Mouse (Mus musculus): ENCODE measurements around the gene Dusp21. TPM values are rescaled to one million over a fixed set of nuclear protein-coding genes. Genes with fewer than 3 reads are reported as not detected.

The Dusp21 gene
- polyA plus RNA-seq (2014; fragmentation: Nextera tagmentation; extraction: Ambion mirVana), result not detected in 2 replicates

DNA sequence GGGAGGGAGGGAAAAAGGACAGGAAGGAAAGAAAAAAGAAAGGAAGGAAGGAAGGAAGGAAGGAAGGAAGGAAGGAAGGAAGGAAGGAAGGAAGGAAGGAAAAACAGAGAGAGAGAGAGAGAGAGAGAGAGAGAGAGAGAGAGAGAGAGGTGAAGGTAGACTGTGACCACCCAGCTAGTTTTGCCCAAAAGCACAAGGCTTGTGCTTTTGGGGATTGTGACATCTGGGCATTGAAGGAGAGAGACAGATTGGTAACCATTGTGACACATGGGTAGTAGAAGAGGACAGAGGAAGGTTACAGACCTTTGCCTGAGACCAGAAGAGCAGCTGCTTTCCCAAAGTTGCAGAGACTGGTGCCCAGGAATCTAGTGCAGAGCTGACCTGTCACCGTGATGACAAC lies at the start of gene Dusp21:
TSS of gene Dusp21 (plus strand) at position 301 of the 400 bp plus-strand sequence.
- WGBS, result 100% methylated on average over 1 of the region's 1 CpGs
- H3K4me2 ChIP-seq (ENCODE audit: low read depth, low read length), result no peak within 1 kb of the TSS
- no peak within 1 kb of the TSS for H3K4me3 ChIP-seq (ENCODE audit: low read depth, low read length)
- no peaks in the 10 kb centered on the region for H3K36me3 ChIP-seq (ENCODE audit: control insufficient read depth, insufficient read depth, low read length)
- no peak within 1 kb of the TSS for H3K27ac ChIP-seq (ENCODE audit: low read depth, low read length)
- no peaks in the 10 kb centered on the region for H3K27me3 ChIP-seq (ENCODE audit: control insufficient read depth, insufficient read depth, low read length)
- no peak for ATAC-seq (ENCODE audit: low read depth)
- no peak within 1 kb of the TSS for H3K9ac ChIP-seq (replicated peaks; ENCODE audit: low read depth, low read length)
- H3K9me3 ChIP-seq (ENCODE audit: control insufficient read depth, low read length), result no peaks in the 10 kb centered on the region
- H3K4me1 ChIP-seq (ENCODE audit: control insufficient read depth, insufficient read depth, low read length), result no peaks in the 10 kb centered on the region

DNA sequence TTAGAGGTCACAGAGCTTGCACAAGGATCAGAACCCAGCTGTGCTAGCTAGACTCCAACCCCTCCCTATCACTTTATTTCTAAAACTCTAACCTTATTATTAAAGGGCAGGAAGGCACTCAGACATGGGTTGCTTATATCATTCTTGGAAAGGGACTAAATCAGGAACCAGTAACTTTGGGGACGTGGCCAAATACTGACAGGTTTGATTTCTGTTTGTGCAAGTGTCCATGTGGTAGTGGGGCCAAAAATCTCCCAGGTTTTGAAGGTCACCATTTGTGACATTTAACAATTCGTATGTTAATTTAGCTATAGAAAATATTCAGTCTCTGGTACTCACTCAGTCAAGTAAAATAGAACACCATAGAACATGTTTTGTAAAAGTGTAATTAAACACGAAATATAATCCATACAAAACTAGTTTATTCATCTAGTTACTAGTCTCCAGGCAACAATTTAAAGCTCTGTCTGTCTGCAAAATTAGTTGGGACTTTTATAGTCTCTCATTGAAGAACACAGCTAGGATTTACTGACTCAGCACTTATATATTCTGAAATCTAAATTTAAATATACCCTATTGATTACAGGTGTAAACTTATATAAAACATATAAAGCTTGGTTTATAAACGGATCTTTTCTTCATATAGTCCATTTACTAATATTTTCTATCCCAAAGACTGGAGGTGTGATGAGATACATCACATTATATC lies 15.2 kb downstream of the Dusp21 start:
- Histone ChIP-seq H3K27me3 (ENCODE audit: control insufficient read depth, insufficient read depth, low read length) (no peaks in the 10 kb centered on the region), H3K36me3 (ENCODE audit: control insufficient read depth, insufficient read depth, low read length) (no peaks in the 10 kb centered on the region), H3K27ac (ENCODE audit: low read depth, low read length) (no peak overlapping the region), H3K4me2 (ENCODE audit: low read depth, low read length) (peak overlapping the region; percentile 59; the same call in 1 of the 2 replicates), H3K9ac (replicated peaks; ENCODE audit: low read depth, low read length) (peak overlapping the region; percentile 72; the same call in 1 of the 2 replicates), H3K4me1 (ENCODE audit: control insufficient read depth, insufficient read depth, low read length) (no peaks in the 10 kb centered on the region), H3K9me3 (ENCODE audit: control insufficient read depth, low read length) (no peaks in the 10 kb centered on the region), H3K4me3 (ENCODE audit: low read depth, low read length) (no peak overlapping the region)
- WGBS, result 48% methylated on average over 4 of the region's 4 CpGs
- ATAC-seq (ENCODE audit: low read depth), result no peak

DNA sequence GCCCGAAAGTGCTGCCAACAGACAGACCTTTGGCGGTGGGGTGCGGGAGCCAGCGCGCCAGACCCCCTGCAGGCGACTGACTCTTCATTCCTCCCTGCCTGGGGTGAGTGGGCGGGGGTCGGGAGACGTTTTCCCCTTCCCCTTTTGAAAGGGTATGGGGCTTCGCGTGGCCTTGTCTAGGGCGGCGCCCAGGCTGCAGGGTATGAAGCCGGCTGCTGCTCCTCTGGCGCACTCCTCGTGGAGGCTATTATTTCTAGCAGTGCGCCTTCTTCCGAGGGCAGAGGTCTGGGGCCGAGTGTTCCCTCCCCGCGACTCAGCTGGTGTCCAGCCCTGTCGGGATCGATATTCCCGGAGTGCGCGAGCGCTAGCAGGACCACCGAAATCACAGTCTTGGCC lies 16.1 kb downstream of the Dusp21 start:
- Histone ChIP-seq H3K9me3 (ENCODE audit: control insufficient read depth, low read length) (no peaks in the 10 kb centered on the region), H3K9ac (replicated peaks; ENCODE audit: low read depth, low read length) (peak overlapping the region; percentile 72), H3K4me3 (ENCODE audit: low read depth, low read length) (peak overlapping the region; percentile 78), H3K27me3 (ENCODE audit: control insufficient read depth, insufficient read depth, low read length) (no peaks in the 10 kb centered on the region), H3K27ac (ENCODE audit: low read depth, low read length) (peak overlapping the region; percentile 94), H3K36me3 (ENCODE audit: control insufficient read depth, insufficient read depth, low read length) (no peaks in the 10 kb centered on the region), H3K4me1 (ENCODE audit: control insufficient read depth, insufficient read depth, low read length) (no peaks in the 10 kb centered on the region), H3K4me2 (ENCODE audit: low read depth, low read length) (peak overlapping the region; percentile 59)
- WGBS, result under 1% methylated on average over 24 of the region's 28 CpGs
- peak; percentile 76 for ATAC-seq (ENCODE audit: low read depth)

DNA sequence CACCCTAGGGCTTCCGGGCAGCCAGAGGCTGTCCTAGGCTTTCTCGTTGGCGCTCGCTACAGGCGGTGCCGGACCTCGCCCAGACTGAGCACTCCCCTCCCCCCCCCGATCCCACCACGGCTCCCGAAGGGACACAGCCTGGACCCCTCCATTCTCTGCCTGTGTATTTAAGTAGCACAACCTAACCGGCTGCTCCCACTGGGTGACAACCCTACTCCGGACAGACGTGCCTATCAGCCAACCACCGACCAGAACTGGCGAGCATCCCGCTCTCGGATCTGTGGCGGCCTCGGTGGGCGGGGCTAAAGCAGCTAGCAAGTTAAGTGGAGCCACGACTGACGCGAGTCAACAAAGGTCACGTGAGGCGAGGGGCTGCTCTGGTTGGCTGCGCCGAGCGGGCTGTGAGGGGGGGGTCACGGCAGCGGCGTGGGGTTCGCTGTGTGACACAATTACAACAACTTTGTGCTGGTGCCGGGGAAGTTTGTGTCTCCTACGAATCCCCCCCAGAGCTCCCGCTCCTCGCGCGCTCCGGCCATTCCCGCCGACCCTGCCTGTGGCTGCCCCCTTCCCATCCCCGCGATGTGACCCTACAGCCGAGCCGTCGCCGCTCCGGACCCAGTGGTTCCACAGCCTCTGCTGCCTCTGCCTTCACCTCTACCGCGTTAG lies 16.7 kb downstream of the Dusp21 start, which contains the start of gene Kdm6a:
TSS of gene Kdm6a (plus strand) at position 384 of the 666 bp plus-strand sequence.
- H3K9me3 ChIP-seq (ENCODE audit: control insufficient read depth, low read length), result no peaks in the 10 kb centered on the region
- under 1% methylated on average over 40 of the region's 50 CpGs for WGBS
- ATAC-seq (ENCODE audit: low read depth), result peak; percentile 99

DNA sequence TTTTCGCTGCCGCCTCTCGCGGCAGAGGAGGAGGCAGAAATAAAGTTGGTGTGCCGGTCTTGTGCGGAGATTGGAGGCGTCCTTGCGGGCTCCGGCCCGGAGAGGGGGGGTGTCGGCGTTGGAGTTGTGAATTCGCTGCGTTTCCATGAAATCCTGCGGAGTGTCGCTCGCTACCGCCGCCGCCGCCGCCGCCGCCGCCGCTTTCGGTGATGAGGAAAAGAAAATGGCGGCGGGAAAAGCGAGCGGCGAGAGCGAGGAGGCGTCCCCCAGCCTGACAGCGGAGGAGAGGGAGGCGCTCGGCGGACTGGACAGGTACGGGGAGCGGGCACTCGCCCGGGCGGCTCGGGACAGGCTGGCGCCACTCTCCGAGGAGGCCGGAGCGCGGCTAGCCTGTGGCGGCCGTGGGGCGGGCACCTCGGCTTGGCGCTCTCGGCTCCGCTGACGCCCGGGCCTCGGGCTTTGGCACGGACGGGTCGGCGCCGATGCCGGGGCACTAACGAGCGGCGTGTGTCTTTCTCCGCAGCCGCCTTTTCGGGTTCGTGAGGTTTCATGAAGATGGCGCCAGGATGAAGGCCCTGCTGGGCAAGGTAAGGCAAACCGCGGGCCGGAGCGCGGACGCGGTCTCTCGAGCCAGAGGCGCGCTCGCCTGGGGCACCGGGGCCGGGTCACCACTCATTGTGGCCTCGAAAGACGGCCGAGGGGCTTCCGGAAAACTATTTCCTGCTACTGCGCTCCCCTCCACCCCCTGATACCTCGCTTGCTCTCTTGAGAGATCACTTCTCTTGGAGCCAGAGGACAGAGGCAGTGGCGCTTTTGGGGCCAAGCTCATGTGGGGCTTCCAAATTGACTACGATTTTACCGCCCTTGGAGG lies 17.4 kb downstream of the Dusp21 start:
- Histone ChIP-seq H3K4me1 (ENCODE audit: control insufficient read depth, insufficient read depth, low read length) (no peaks in the 10 kb centered on the region), H3K36me3 (ENCODE audit: control insufficient read depth, insufficient read depth, low read length) (no peaks in the 10 kb centered on the region), H3K27ac (ENCODE audit: low read depth, low read length) (peak overlapping the region; percentile 97), H3K9ac (replicated peaks; ENCODE audit: low read depth, low read length) (peak overlapping the region; percentile 89), H3K27me3 (ENCODE audit: control insufficient read depth, insufficient read depth, low read length) (no peaks in the 10 kb centered on the region), H3K4me3 (ENCODE audit: low read depth, low read length) (peak overlapping the region; percentile 78), H3K9me3 (ENCODE audit: control insufficient read depth, low read length) (no peaks in the 10 kb centered on the region), H3K4me2 (ENCODE audit: low read depth, low read length) (peak overlapping the region; percentile 52)
- peak; percentile 34 for ATAC-seq (ENCODE audit: low read depth)
- WGBS, result 0% methylated on average over 62 of the region's 95 CpGs

More for the DNA sequence above, 16.7 kb downstream of the Dusp21 start, which contains the start of gene Kdm6a:
- Histone ChIP-seq H3K27me3 (ENCODE audit: control insufficient read depth, insufficient read depth, low read length) (no peaks in the 10 kb centered on the region), H3K27ac (ENCODE audit: low read depth, low read length) (peak within 1 kb of the TSS; percentile 97), H3K9ac (replicated peaks; ENCODE audit: low read depth, low read length) (peak within 1 kb of the TSS; percentile 89), H3K36me3 (ENCODE audit: control insufficient read depth, insufficient read depth, low read length) (no peaks in the 10 kb centered on the region), H3K4me2 (ENCODE audit: low read depth, low read length) (peak within 1 kb of the TSS; percentile 59), H3K4me1 (ENCODE audit: control insufficient read depth, insufficient read depth, low read length) (no peaks in the 10 kb centered on the region), H3K4me3 (ENCODE audit: low read depth, low read length) (peak within 1 kb of the TSS; percentile 78)

DNA sequence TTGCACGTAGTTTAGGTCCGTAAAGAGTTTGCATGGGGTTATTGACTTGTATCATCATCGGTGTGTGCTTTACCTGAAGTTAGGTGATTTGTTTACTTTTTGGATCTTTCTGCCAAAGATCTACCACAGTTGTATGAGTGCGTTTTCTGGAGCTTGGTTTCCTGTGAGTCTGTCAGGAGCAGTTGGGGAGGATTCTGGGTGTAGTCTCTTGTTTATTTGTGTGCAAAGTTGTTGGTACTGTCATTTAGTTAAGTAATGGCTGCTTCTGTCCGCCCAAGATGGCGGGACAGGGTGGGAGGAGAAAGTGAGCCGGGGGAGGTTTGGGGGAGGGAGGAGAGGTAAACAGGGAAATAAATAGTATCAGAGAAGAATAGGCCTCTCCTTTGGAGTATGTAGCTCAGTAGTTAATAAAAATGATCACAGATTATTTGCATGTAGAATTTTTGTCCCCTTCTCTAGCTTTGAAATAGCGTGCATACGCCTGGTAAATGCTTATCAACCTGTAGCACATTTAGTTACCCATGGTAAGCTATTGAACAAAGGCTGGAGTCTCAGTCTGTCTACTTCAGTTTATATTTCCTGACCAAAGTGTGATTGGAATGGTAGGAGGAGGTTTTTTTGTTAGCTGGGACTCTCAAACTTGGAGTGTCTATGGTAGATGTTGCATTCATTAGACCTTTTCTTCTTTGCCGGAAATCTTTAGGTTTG lies 18.4 kb downstream of the Dusp21 start:
- Histone ChIP-seq H3K36me3 (ENCODE audit: control insufficient read depth, insufficient read depth, low read length) (no peaks in the 10 kb centered on the region), H3K27me3 (ENCODE audit: control insufficient read depth, insufficient read depth, low read length) (no peaks in the 10 kb centered on the region), H3K27ac (ENCODE audit: low read depth, low read length) (no peak overlapping the region; the same call in 1 of the 2 replicates), H3K4me1 (ENCODE audit: control insufficient read depth, insufficient read depth, low read length) (no peaks in the 10 kb centered on the region), H3K4me3 (ENCODE audit: low read depth, low read length) (peak overlapping the region; percentile 78), H3K9ac (replicated peaks; ENCODE audit: low read depth, low read length) (peak overlapping the region; percentile 89), H3K9me3 (ENCODE audit: control insufficient read depth, low read length) (no peaks in the 10 kb centered on the region), H3K4me2 (ENCODE audit: low read depth, low read length) (peak overlapping the region; percentile 52)
- WGBS, result under 1% methylated on average over 10 of the region's 10 CpGs
- ATAC-seq (ENCODE audit: low read depth), result no peak

DNA sequence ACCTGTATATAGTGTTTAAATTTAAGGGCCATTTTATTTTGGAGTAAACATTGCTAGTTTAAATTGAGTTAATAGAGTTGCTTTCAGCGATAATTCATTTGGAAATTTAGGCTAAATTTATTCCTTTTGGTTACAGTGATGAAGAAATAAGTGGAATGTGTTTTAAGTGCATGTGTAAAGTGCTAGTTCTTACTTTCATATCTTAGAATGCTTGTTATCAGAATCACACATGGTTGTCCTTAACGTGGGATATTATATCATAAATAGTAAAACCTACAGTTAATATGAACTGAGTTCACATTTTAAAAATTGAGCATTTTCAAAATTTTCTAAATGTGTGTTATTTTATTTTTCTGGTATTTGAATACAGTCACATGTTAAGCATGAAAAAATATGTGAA lies 19.5 kb downstream of the Dusp21 start:
- 74% methylated on average over 2 of the region's 2 CpGs for WGBS
- Histone ChIP-seq H3K9me3 (ENCODE audit: control insufficient read depth, low read length) (no peaks in the 10 kb centered on the region), H3K36me3 (ENCODE audit: control insufficient read depth, insufficient read depth, low read length) (no peaks in the 10 kb centered on the region), H3K4me1 (ENCODE audit: control insufficient read depth, insufficient read depth, low read length) (no peaks in the 10 kb centered on the region), H3K4me3 (ENCODE audit: low read depth, low read length) (peak overlapping the region; percentile 18; the same call in 1 of the 2 replicates), H3K27ac (ENCODE audit: low read depth, low read length) (no peak overlapping the region), H3K27me3 (ENCODE audit: control insufficient read depth, insufficient read depth, low read length) (no peaks in the 10 kb centered on the region), H3K4me2 (ENCODE audit: low read depth, low read length) (peak overlapping the region; percentile 52; the same call in 1 of the 2 replicates), H3K9ac (replicated peaks; ENCODE audit: low read depth, low read length) (no peak overlapping the region)
- ATAC-seq (ENCODE audit: low read depth), result no peak

DNA sequence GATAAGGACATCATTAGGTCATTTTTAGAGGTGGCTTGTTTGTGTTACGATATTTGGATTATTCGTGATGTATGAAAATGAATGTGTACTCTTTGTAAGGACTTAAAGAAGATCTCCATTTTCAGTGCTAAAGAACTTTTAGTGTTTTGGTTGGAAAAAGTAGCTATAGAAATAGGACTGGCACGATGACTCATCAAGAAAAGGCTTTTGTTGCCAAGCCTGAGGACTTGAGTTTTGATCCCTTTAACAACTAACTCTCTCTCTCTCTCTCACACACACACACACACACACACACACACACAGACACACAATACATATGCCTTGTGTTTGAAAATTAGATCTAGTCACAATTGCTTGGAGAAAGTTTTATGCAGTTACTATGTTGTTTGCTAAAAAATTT lies 21.3 kb downstream of the Dusp21 start:
- no peak for ATAC-seq (ENCODE audit: low read depth)
- no peak overlapping the region for H3K27ac ChIP-seq (ENCODE audit: low read depth, low read length)
- no peak overlapping the region for H3K4me3 ChIP-seq (ENCODE audit: low read depth, low read length)
- WGBS, result 90% methylated on average over 3 of the region's 3 CpGs
- no peaks in the 10 kb centered on the region for H3K4me1 ChIP-seq (ENCODE audit: control insufficient read depth, insufficient read depth, low read length)
- H3K27me3 ChIP-seq (ENCODE audit: control insufficient read depth, insufficient read depth, low read length), result no peaks in the 10 kb centered on the region
- no peak overlapping the region for H3K9ac ChIP-seq (replicated peaks; ENCODE audit: low read depth, low read length)
- no peak overlapping the region for H3K4me2 ChIP-seq (ENCODE audit: low read depth, low read length)
- H3K9me3 ChIP-seq (ENCODE audit: control insufficient read depth, low read length), result no peaks in the 10 kb centered on the region
- no peaks in the 10 kb centered on the region for H3K36me3 ChIP-seq (ENCODE audit: control insufficient read depth, insufficient read depth, low read length)

Measured in neural tube, embryonic 14.5 days (tissue).